Mouse (Mus musculus) embryo, embryonic 10 days (tissue): ENCODE measurements around the gene Adamts3.

Experiments
- DNase-seq: peaks from one replicate; pipeline ENCODE4 v3.0.0-alpha.2; 2015; ENCODE audit warnings: low spot score

The Adamts3 gene

GRCm38 (mm10) chr5:89816610-89817009 lies 66.5 kb downstream of the Adamts3 start:
- DNase-seq: no peak

GRCm38 (mm10) chr5:89814552-89814951 lies 68.6 kb downstream of the Adamts3 start:
- no peak for DNase-seq

GRCm38 (mm10) chr5:89800181-89800816 lies 82.8 kb downstream of the Adamts3 start:
- no peak for DNase-seq

GRCm38 (mm10) chr5:89793706-89794105 lies 89.4 kb downstream of the Adamts3 start:
- no peak for DNase-seq

GRCm38 (mm10) chr5:89784635-89785034 lies 98.5 kb downstream of the Adamts3 start:
- no peak for DNase-seq

GRCm38 (mm10) chr5:89779823-89780222 lies 103.3 kb downstream of the Adamts3 start:
- no peak for DNase-seq

- no peak for DNase-seq
Measured at GRCm38 (mm10) chr5:89778610-89779009, 104.5 kb downstream of the Adamts3 start.

GRCm38 (mm10) chr5:89777411-89777810 lies 105.7 kb downstream of the Adamts3 start:
- no peak for DNase-seq

- peak; percentile 4 for DNase-seq
Measured at GRCm38 (mm10) chr5:89770655-89771355, 112.3 kb downstream of the Adamts3 start.

- DNase-seq: peak; percentile 61
Measured at GRCm38 (mm10) chr5:89763189-89764187, 119.6 kb downstream of the Adamts3 start.

GRCm38 (mm10) chr5:89760368-89760767 lies 122.8 kb downstream of the Adamts3 start:
- DNase-seq: no peak

- DNase-seq: no peak
Measured at GRCm38 (mm10) chr5:89751836-89752235, 131.3 kb downstream of the Adamts3 start.

GRCm38 (mm10) chr5:89748185-89748884 lies 134.8 kb downstream of the Adamts3 start:
- DNase-seq: no peak

GRCm38 (mm10) chr5:89747149-89747659 lies 135.9 kb downstream of the Adamts3 start:
- no peak for DNase-seq

GRCm38 (mm10) chr5:89745112-89745511 lies 138.0 kb downstream of the Adamts3 start:
- DNase-seq: no peak

GRCm38 (mm10) chr5:89734759-89735158 lies 148.4 kb downstream of the Adamts3 start:
- no peak for DNase-seq

GRCm38 (mm10) chr5:89730411-89730810 lies 152.7 kb downstream of the Adamts3 start:
- no peak for DNase-seq

GRCm38 (mm10) chr5:89728117-89728516 lies 155.0 kb downstream of the Adamts3 start:
- DNase-seq: no peak

- DNase-seq: no peak
Measured at GRCm38 (mm10) chr5:89727497-89728057, 155.6 kb downstream of the Adamts3 start.

- peak; percentile 22 for DNase-seq
Measured at GRCm38 (mm10) chr5:89714552-89714951, 168.6 kb downstream of the Adamts3 start.
